Mouse (Mus musculus): ENCODE data around the gene Tagln. TPM values are rescaled to one million over a fixed set of nuclear protein-coding genes. Genes with fewer than 3 reads are reported as not detected.

Gene Tagln
- polyA plus RNA-seq, 1 experiment from 2014 or later = 24.1 TPM

DNA sequence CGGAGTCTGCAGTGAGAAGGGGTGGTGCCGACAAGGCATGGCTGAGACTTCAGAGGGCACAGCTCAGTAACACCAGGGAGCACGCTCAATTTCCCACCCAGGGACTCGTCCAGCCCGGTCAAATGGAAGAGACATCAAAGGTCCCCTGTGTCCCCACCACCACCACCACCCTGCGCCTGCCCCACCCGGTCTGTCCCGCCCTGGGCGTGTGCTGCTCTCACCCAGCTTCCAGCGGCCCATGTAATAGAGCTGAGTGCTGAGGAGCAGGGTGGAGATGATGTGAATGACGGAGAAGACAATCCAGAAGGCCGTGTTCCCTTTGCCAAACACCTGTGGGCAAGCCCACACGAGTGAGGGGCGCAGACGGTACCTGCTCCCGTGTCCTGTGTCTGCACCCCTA, 6.6 kb upstream of the Tagln start:
- H3K27ac ChIP-seq (ENCODE audit: low read depth, low read length) = peak overlapping the region; percentile 45
- no peaks in the 10 kb centered on the region for H3K9me3 ChIP-seq (ENCODE audit: control insufficient read depth, low read length)
- no peaks in the 10 kb centered on the region for H3K27me3 ChIP-seq (replicated peaks; ENCODE audit: control insufficient read depth, insufficient read depth, low read length)
- H3K36me3 ChIP-seq (ENCODE audit: control insufficient read depth, insufficient read depth, low read length) = peaks cover 40% of the 10 kb centered on the region
- no peak overlapping the region for H3K9ac ChIP-seq (ENCODE audit: low read depth, low read length)
- H3K4me1 ChIP-seq (replicated peaks; ENCODE audit: control insufficient read depth, insufficient read depth, low read length) = peaks cover 32% of the 10 kb centered on the region
- no peak for DNase-seq (ENCODE audit: low spot score)
- peak; percentile 71 for ATAC-seq (replicated peaks; ENCODE audit: low FRiP score)
- peak overlapping the region; percentile 46 for H3K4me2 ChIP-seq
- 82% methylated on average over 16 of the region's 16 CpGs for WGBS
- H3K4me3 ChIP-seq (ENCODE audit: low read depth, low read length) = no peak overlapping the region

DNA sequence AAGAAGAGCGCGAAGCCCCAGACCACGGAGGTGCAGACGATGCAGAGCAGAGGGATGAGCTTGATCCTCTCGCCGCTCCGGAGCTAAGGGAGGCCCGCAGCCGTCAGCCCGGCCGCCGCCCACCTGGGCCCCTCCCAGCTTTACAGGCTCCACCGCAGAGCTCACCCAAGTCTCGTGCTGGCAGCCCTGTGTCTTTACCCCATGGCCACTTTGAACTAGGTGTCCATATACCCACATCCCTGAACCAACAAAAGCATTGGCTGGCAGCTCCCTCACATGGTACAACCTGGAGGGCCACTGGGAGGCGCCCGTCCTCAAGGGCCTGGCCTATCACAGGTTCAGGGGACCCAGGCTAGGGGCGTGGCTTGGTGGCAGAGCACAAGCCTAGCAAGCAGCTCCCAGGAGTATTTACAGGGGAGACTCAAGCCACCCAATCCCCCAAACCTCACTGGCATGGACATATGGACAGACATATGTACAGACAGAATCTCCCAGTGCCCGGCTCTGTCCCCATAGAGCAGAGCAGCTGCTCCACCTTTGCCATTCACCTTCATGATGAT, 5.6 kb upstream of the Tagln start:
- peaks cover 38% of the 10 kb centered on the region for H3K36me3 ChIP-seq (ENCODE audit: control insufficient read depth, insufficient read depth, low read length)

DNA sequence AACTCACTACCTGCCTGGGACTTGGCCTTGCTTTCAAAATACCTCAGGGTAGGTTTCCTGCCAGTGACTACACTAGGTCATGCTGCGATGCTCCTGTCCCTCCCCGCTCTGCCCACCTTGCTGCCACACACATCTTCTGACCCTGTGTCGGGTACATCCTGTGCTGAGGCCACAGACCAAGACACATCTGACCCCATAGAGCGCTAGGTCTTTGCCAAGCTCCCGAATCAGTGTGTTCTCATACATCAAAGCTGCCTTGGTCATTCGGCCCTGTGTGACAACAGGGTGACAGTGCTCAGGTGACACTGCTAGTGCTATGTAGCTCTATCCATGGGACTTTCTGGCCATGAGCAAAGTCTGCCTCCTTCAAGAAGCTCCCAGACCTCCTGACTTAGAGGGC, 3.9 kb upstream of the Tagln start:
- H3K27me3 ChIP-seq (replicated peaks; ENCODE audit: control insufficient read depth, insufficient read depth, low read length) = peaks cover 2% of the 10 kb centered on the region; the same call in 1 of the 2 replicates
- WGBS = 88% methylated on average over 6 of the region's 6 CpGs
- peaks cover 35% of the 10 kb centered on the region for H3K36me3 ChIP-seq (ENCODE audit: control insufficient read depth, insufficient read depth, low read length)
- H3K4me1 ChIP-seq (replicated peaks; ENCODE audit: control insufficient read depth, insufficient read depth, low read length) = peaks cover 24% of the 10 kb centered on the region
- no peak for ATAC-seq (replicated peaks; ENCODE audit: low FRiP score)
- DNase-seq (ENCODE audit: low spot score) = no peak
- no peak overlapping the region for H3K4me2 ChIP-seq
- no peaks in the 10 kb centered on the region for H3K9me3 ChIP-seq (ENCODE audit: control insufficient read depth, low read length)
- H3K27ac ChIP-seq (ENCODE audit: low read depth, low read length) = no peak overlapping the region
- H3K4me3 ChIP-seq (ENCODE audit: low read depth, low read length) = no peak overlapping the region
- H3K9ac ChIP-seq (ENCODE audit: low read depth, low read length) = no peak overlapping the region

More for the DNA sequence above, 5.6 kb upstream of the Tagln start:
- H3K27me3 ChIP-seq (replicated peaks; ENCODE audit: control insufficient read depth, insufficient read depth, low read length) = no peaks in the 10 kb centered on the region
- peak overlapping the region; percentile 45; the same call in 1 of the 2 replicates for H3K27ac ChIP-seq (ENCODE audit: low read depth, low read length)
- H3K4me2 ChIP-seq = no peak overlapping the region
- no peak overlapping the region for H3K9ac ChIP-seq (ENCODE audit: low read depth, low read length)
- WGBS = 70% methylated on average over 18 of the region's 18 CpGs
- no peaks in the 10 kb centered on the region for H3K9me3 ChIP-seq (ENCODE audit: control insufficient read depth, low read length)
- peaks cover 32% of the 10 kb centered on the region for H3K4me1 ChIP-seq (replicated peaks; ENCODE audit: control insufficient read depth, insufficient read depth, low read length)
- DNase-seq (ENCODE audit: low spot score) = no peak
- ATAC-seq (replicated peaks; ENCODE audit: low FRiP score) = peak; percentile 55
- no peak overlapping the region for H3K4me3 ChIP-seq (ENCODE audit: low read depth, low read length)

DNA sequence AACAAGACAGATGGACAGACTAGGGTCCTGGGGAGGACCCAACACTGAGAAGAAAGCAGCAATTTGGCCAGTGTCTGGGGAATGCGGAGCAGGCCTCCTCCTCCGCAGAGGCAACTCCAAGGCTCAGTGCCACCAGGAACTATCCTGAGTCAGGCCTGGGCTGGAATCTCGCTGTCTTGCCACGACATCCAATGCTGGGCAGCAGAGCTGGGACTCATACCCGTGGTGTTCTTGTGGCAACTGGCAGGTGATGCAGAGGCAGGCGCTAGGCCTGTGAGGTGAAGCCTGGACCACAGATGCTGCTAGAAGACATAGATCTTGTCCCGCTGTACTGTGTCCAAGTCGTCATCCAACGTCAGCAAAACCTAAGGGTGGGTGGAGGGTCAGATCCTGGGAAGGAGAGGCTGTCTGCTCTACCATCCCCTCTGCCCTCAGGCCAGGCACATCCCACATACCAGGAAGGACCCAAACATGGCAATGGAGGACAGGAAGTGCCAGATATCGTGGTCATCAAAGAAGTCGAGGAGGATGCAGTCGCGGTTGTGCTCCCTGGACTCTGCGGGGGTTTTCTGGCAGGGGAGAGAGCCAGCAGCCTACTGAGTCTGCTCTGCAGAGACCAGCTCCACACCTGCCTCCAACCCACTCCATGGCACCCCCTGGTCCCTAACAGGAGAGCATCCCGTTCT, 3.2 kb upstream of the Tagln start:
- 81% methylated on average over 15 of the region's 15 CpGs for WGBS
- ATAC-seq (replicated peaks; ENCODE audit: low FRiP score) (no peak), DNase-seq (ENCODE audit: low spot score) (no peak)
- Histone ChIP-seq H3K27me3 (replicated peaks; ENCODE audit: control insufficient read depth, insufficient read depth, low read length) (peaks cover 2% of the 10 kb centered on the region; the same call in 1 of the 2 replicates), H3K4me1 (replicated peaks; ENCODE audit: control insufficient read depth, insufficient read depth, low read length) (peaks cover 19% of the 10 kb centered on the region), H3K9ac (ENCODE audit: low read depth, low read length) (no peak overlapping the region), H3K9me3 (ENCODE audit: control insufficient read depth, low read length) (no peaks in the 10 kb centered on the region), H3K36me3 (ENCODE audit: control insufficient read depth, insufficient read depth, low read length) (peaks cover 32% of the 10 kb centered on the region), H3K4me2 (no peak overlapping the region), H3K4me3 (ENCODE audit: low read depth, low read length) (no peak overlapping the region), H3K27ac (ENCODE audit: low read depth, low read length) (no peak overlapping the region)

DNA sequence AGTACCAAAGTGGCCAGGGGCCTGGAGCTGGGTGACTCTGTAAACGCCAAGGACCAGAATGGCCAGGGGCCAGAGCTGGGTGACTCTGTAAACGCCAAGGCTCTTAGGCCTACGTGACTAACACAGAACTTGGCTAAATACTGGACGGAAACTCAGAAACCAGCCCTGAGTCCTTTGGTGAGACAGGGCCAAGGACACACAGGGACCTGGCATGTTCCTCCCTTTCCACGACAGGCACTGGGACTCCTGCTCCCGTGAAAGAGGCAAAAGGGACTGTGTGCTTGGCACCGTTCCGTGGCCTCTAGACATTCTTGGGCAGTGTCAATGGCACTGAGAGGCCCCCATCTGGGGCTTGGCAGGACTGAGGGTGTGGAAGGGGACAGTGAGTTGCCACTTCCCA, 2.2 kb upstream of the Tagln start:
- ATAC-seq (replicated peaks; ENCODE audit: low FRiP score) (no peak), DNase-seq (ENCODE audit: low spot score) (no peak)
- Histone ChIP-seq H3K4me1 (replicated peaks; ENCODE audit: control insufficient read depth, insufficient read depth, low read length) (peaks cover 16% of the 10 kb centered on the region), H3K9me3 (ENCODE audit: control insufficient read depth, low read length) (no peaks in the 10 kb centered on the region), H3K27me3 (replicated peaks; ENCODE audit: control insufficient read depth, insufficient read depth, low read length) (peaks cover 2% of the 10 kb centered on the region; the same call in 1 of the 2 replicates), H3K9ac (ENCODE audit: low read depth, low read length) (no peak overlapping the region), H3K4me3 (ENCODE audit: low read depth, low read length) (no peak overlapping the region), H3K27ac (ENCODE audit: low read depth, low read length) (no peak overlapping the region), H3K4me2 (no peak overlapping the region), H3K36me3 (ENCODE audit: control insufficient read depth, insufficient read depth, low read length) (peaks cover 30% of the 10 kb centered on the region)
- 93% methylated on average over 8 of the region's 8 CpGs for WGBS

DNA sequence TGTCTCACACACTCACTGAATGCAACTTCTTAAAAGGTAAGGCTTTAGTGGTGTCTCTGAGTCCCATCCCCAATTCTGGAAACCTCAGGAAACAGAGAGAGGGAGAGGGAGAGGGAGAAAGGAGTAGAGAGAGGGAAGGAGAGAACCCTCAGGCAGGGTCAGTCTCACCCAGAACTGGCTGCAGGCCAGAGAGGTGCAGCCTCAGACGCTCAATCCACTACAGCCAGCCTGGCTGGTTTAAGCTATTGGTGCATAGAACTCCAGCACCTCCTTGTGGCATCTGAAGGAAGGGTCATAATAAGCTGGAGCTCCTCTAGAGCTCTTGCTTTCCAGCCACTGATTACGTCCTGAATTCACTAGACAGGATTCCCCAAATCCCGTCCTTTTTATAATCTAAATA, 1.0 kb upstream of the Tagln start:
- ATAC-seq (replicated peaks; ENCODE audit: low FRiP score) = peak; percentile 51
- H3K27me3 ChIP-seq (replicated peaks; ENCODE audit: control insufficient read depth, insufficient read depth, low read length) = peaks cover 2% of the 10 kb centered on the region; the same call in 1 of the 2 replicates
- no peak overlapping the region for H3K9ac ChIP-seq (ENCODE audit: low read depth, low read length)
- WGBS = 23% methylated on average over 3 of the region's 3 CpGs
- no peaks in the 10 kb centered on the region for H3K9me3 ChIP-seq (ENCODE audit: control insufficient read depth, low read length)
- no peak overlapping the region for H3K4me3 ChIP-seq (ENCODE audit: low read depth, low read length)
- peak; percentile 51 for DNase-seq (ENCODE audit: low spot score)
- peaks cover 6% of the 10 kb centered on the region for H3K4me1 ChIP-seq (replicated peaks; ENCODE audit: control insufficient read depth, insufficient read depth, low read length)
- H3K4me2 ChIP-seq = no peak overlapping the region
- H3K36me3 ChIP-seq (ENCODE audit: control insufficient read depth, insufficient read depth, low read length) = peaks cover 19% of the 10 kb centered on the region
- no peak overlapping the region for H3K27ac ChIP-seq (ENCODE audit: low read depth, low read length)

DNA sequence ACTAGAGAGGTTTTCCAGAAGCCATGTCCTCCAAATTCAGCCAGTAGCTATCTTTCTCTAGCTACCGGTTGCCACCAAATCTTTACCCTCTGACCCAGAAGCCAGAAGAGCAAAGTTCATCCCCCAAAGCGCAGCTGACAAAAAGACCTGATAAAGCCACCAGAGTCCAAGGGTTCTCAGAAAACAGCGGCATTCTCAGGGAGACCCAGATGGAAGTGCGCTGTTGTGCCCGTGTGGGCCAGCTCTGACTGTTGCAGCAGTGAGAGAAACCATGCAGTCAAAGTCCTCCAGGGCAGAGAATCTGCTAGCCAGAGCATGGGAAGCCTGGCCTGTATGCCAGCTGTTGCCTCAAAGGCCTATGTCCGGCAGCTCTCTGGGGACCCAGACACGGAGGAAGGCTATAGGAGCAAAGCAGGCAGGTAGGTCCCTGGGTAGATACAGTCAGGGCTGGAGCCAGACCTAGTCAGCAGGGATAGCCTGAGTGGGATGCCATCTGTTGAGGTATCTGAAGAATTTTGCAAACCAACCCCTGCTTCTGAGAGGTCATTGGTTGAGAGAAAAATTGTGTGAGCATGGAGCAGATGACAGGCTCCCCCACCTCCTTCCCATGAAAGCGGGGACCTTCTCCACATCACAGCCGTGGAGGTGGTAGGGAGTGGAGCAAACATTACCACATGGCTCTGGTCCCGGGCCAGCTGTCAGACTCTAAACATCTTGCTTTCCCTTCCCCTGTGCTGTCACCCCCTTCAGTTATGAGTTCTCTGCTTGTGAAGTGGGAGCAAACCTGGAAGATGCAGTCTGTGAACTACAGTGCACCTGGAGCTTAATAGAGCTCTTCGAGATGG, 3.1 kb downstream of the Tagln start:
- WGBS = 64% methylated on average over 11 of the region's 11 CpGs
- Histone ChIP-seq H3K4me3 (ENCODE audit: low read depth, low read length) (no peak overlapping the region), H3K4me1 (replicated peaks; ENCODE audit: control insufficient read depth, insufficient read depth, low read length) (no peaks in the 10 kb centered on the region), H3K9me3 (ENCODE audit: control insufficient read depth, low read length) (no peaks in the 10 kb centered on the region), H3K9ac (ENCODE audit: low read depth, low read length) (no peak overlapping the region; the same call in 1 of the 2 replicates), H3K27ac (ENCODE audit: low read depth, low read length) (peak overlapping the region; percentile 40), H3K4me2 (peak overlapping the region; percentile 28; the same call in 1 of the 2 replicates), H3K27me3 (replicated peaks; ENCODE audit: control insufficient read depth, insufficient read depth, low read length) (peaks cover 2% of the 10 kb centered on the region; the same call in 1 of the 2 replicates), H3K36me3 (ENCODE audit: control insufficient read depth, insufficient read depth, low read length) (peaks cover 14% of the 10 kb centered on the region; the same call in 1 of the 2 replicates)
- no peak for DNase-seq (ENCODE audit: low spot score)
- ATAC-seq (replicated peaks; ENCODE audit: low FRiP score) = no peak

DNA sequence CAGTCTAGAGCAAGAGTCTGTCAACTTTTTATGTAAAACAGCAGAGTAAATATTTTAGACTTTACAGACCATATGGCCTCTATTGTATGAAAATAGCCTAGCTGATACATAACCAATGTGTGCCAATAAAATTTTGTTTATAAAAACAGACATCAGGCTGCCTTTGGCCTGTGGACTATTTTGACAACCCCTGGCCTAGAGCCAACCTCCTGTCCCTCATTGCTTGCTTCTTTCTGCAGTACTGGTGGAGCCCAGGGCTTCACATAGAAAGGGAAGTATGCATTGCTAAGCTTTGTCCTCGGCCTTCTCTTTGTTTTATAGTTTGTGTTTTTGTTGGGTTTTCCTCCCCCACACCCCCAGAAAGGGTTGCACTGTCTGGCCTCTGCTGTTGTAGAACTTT, 3.9 kb downstream of the Tagln start:
- no peak overlapping the region for H3K9ac ChIP-seq (ENCODE audit: low read depth, low read length)

More for the DNA sequence above, 3.9 kb downstream of the Tagln start:
- DNase-seq (ENCODE audit: low spot score) (no peak), ATAC-seq (replicated peaks; ENCODE audit: low FRiP score) (no peak)
- H3K27me3 ChIP-seq (replicated peaks; ENCODE audit: control insufficient read depth, insufficient read depth, low read length) = peaks cover 2% of the 10 kb centered on the region; the same call in 1 of the 2 replicates
- peaks cover 20% of the 10 kb centered on the region; the same call in 1 of the 2 replicates for H3K36me3 ChIP-seq (ENCODE audit: control insufficient read depth, insufficient read depth, low read length)
- no peaks in the 10 kb centered on the region for H3K9me3 ChIP-seq (ENCODE audit: control insufficient read depth, low read length)
- WGBS = 68% methylated on average over 1 of the region's 1 CpGs
- peak overlapping the region; percentile 40 for H3K27ac ChIP-seq (ENCODE audit: low read depth, low read length)
- no peaks in the 10 kb centered on the region for H3K4me1 ChIP-seq (replicated peaks; ENCODE audit: control insufficient read depth, insufficient read depth, low read length)
- no peak overlapping the region for H3K4me3 ChIP-seq (ENCODE audit: low read depth, low read length)
- H3K4me2 ChIP-seq = no peak overlapping the region

Measured in liver, embryonic 11.5 days (tissue).